Mouse (Mus musculus): ENCODE data around the gene Gm5862.
"Not testable (repeated sequence)": the region's sequence is repeated elsewhere in the genome, so short reads cannot be mapped to it uniquely, and the experiment has no call there.

Gene Gm5862

DNA sequence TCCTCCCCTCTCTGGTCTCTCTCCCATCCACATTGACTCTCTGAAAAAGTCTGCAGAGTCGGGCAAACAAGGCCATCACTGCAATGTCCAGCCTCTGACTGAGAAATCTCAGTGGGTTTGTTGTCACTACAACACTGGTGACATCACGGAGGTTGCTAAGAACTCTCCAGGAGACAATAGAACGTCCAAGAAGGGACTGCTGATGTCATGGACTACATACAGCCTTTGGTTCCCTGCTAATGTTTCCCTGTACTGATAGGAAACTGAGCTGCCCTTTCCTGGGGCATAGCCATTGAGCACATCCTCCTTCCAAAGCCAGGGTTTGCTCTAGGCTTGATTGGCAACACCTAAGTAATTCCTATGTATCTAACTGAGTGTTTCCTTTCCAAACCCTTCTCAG, at the start of gene Gm5862:
Gene Gm5862 (minus strand): TSS at position 101 of the 400 bp plus-strand sequence.
- not testable (repeated sequence) for DNase-seq (ENCODE audit: low read depth, low spot score)

- no peak for DNase-seq (ENCODE audit: low read depth, low spot score)
Observed at GRCm38 (mm10) chr5:26070716-26071115, 48.0 kb upstream of the Gm5862 start.

DNA sequence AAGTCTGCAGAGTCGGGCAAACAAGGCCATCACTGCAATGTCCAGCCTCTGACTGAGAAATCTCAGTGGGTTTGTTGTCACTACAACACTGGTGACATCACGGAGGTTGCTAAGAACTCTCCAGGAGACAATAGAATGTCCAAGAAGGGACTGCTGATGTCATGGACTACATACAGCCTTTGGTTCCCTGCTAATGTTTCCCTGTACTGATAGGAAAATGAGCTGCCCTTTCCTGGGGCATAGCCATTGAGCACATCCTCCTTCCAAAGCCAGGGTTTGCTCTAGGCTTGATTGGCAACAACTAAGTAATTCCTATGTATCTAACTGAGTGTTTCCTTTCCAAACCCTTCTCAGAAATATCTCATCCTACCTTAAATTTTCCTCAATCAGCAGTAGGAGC, 35.8 kb upstream of the Gm5862 start, which contains the start of gene Gm7347:
Gene Gm7347 (minus strand): TSS at position 101 of the 400 bp plus-strand sequence.
- not testable (repeated sequence) for DNase-seq (ENCODE audit: low read depth, low spot score)

DNA sequence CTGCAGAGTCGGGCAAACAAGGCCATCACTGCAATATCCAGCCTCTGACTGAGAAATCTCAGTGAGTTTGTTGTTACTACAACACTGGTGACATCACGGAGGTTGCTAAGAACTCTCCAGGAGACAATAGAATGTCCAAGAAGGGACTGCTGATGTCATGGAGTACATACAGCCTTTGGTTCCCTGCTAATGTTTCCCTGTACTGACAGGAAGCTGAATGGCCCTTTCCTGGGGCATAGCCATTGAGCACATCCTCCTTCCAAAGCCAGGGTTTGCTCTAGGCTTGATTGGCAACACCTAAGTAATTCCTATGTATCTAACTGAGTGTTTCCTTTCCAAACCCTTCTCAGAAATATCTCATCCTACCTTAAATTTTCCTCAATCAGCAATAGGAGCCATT, 16.7 kb upstream of the Gm5862 start, which contains the start of gene Speer4a:
Gene Speer4a (minus strand): TSS at position 101 of the 400 bp plus-strand sequence.
- not testable (repeated sequence) for DNase-seq (ENCODE audit: low read depth, low spot score)

DNA sequence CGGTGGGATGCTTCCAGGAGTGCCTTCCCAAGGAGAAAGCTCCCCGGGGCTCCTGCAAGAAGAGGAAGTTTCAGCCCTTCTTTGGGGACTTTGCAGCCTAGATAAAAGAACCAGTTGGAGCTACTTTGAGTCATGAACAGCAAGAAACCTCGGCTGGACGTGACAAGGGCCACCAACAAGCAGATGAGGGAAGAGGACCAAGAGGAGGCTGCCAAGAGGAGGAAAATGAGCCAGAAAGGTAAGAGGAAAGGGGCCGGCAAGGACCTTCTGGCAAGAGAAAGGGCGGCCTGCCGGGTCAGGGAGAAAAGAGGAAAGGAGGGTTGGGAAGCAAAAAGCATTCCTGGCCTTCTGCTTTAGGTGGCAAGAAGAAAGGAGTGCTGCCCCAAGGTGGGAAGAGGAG, 15.0 kb downstream of the Gm5862 start:
- DNase-seq (ENCODE audit: low read depth, low spot score): not testable (repeated sequence)

- not testable (repeated sequence) for DNase-seq (ENCODE audit: low read depth, low spot score)
Observed at GRCm38 (mm10) chr5:26006937-26007695, 15.6 kb downstream of the Gm5862 start.

DNA sequence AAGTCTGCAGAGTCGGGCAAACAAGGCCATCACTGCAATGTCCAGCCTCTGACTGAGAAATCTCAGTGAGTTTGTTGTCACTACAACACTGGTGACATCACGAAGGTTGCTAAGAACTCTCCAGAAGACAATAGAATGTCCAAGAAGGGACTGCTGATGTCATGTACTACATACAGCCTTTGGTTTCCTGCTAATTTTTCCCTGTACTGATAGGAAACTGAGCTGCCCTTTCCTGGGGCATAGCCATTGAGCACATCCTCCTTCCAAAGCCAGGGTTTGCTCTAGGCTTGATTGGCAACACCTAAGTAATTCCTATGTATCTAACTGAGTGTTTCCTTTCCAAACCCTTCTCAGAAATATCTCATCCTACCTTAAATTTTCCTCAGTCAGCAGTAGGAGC, 18.0 kb downstream of the Gm5862 start, which contains the start of gene Gm1979:
Gene Gm1979 (minus strand): TSS at position 101 of the 400 bp plus-strand sequence.
- DNase-seq (ENCODE audit: low read depth, low spot score): not testable (repeated sequence)

DNA sequence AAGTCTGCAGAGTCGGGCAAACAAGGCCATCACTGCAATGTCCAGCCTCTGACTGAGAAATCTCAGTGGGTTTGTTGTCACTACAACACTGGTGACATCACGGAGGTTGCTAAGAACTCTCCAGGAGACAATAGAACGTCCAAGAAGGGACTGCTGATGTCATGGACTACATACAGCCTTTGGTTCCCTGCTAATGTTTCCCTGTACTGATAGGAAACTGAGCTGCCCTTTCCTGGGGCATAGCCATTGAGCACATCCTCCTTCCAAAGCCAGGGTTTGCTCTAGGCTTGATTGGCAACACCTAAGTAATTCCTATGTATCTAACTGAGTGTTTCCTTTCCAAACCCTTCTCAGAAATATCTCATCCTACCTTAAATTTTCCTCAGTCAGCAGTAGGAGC, 34.2 kb downstream of the Gm5862 start, which contains the start of gene Gm21698:
Gene Gm21698 (minus strand): TSS at position 101 of the 400 bp plus-strand sequence.
- DNase-seq (ENCODE audit: low read depth, low spot score): not testable (repeated sequence)

DNA sequence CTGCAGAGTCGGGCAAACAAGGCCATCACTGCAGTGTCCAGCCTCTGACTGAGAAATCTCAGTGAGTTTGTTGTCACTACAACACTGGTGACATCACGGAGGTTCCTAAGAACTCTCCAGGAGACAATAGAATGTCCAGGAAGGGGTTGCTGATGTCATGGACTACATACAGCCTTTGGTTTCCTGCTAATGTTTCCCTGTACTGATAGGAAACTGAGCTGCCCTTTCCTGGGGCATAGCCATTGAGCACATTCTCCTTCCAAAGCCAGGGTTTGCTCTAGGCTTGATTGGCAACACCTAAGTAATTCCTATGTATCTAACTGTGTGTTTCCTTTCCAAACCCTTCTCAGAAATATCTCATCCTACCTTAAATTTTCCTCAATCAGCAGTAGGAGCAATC, 50.2 kb downstream of the Gm5862 start, which contains the start of gene Gm21680:
Gene Gm21680 (minus strand): TSS at position 101 of the 400 bp plus-strand sequence.
- not testable (repeated sequence) for DNase-seq (ENCODE audit: low read depth, low spot score)

Data from skeletal muscle tissue, adult 2 months (tissue).